Mouse (Mus musculus): Measurements from ENCODE around the gene Tbc1d14. TPM values are rescaled to one million over a fixed set of nuclear protein-coding genes. Genes with fewer than 3 reads are reported as not detected.

Gene Tbc1d14
- polyA plus RNA-seq, 1 experiment, result 22.5 TPM

GRCm38 (mm10) chr5:36461231-36461630 is 131.8 kb downstream of the Tbc1d14 start:
- no peak for DNase-seq (ENCODE audit: low spot score)

DNA sequence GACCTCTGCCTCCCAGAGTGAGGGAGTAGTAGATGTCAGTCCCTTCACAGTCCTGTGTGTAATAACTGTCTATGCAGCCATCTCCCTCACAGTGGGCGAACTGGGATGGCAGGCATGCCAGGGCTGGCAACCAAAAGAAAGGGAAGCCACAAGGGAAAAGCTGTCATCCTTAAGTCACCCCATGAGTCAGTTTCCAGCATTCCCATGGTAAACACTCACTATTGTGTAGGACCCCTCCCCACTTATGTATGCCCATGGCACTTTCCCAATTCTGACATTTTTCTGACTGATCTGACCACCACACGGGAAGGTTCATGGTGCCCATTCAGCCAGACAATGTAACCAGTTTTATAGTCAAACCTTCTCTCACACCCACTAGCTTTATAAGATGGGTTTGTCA is 132.4 kb downstream of the Tbc1d14 start:
- DNase-seq (ENCODE audit: low spot score), result no peak

DNA sequence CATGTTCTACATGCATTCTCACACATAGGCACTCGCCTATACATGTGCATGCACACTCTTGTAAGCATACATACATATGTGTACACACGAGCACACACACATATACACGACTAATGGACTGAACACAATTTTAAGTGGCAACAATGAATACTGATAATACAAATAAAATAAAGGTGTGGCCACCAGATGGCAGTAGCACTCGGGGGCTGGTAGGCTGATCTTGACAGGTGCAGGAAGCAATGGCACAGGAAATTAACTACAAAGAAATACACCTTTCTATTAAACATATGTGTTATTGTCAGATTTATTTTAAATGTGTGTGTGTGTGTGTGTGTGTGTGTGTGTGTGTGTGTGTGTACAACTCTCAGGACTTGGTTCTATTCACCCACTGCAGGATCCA is 134.2 kb downstream of the Tbc1d14 start:
- no peak for DNase-seq (ENCODE audit: low spot score)

GRCm38 (mm10) chr5:36457706-36458105 is 135.4 kb downstream of the Tbc1d14 start:
- no peak for DNase-seq (ENCODE audit: low spot score)

GRCm38 (mm10) chr5:36452821-36453220 is 140.3 kb downstream of the Tbc1d14 start:
- no peak for DNase-seq (ENCODE audit: low spot score)

DNA sequence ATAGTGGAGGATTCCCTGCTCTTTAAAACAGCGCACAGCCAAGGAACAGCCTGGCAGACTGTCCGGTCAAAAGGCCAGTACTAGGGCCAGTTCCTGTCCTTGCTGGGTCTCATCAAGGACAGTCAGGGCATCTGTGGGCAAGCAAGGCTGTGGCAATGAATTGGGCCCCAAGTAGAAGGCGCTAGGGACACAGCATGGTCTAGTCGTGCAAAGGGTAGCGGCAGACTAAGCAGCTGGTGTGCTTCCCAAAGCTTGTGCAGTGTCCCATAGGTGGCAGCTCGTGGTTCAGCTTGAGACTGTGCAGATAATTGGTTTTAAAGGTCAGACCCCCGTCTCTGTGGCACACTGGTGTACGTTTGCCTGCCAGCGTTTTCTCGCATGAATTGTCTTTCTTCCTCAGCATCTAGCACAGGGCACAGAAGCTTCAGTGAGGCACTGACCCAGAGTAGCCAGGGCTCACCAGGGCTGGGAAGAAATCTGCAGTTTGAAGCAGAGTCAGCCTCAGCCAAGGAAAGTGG is 141.1 kb downstream of the Tbc1d14 start:
- DNase-seq (ENCODE audit: low spot score), result no peak

- no peak for DNase-seq (ENCODE audit: low spot score)
Measured at GRCm38 (mm10) chr5:36451119-36451518, 142.0 kb downstream of the Tbc1d14 start.

DNA sequence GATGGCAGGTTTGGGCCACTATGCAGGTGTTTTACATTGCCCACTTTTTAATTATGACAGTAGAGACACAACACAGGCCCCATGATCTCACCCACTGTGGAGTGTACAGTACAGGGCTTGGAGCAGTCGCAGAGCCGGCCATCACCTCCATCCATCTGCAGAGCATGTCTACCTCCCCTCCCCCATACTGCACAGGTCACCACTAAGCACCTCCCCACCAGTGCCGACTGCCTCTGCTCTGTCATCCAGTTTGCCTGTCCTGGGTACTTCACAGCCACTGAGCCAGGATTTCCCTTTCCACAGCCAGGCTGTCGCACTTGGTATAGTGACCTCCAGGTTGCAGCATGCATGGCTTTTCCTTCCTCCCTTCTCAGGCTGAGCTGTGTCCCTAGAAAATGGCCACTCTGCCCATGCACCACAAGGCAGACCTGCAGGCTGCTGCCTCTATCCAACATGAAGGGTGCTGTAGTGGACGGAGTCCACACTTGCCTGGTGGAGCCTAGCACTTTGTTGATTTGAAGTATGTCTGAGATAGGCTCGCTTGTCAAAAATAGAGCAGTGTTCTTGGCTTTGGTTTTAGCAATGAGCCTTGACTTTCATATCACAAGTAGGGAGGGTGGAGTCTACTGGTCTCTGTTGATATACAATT is 143.2 kb downstream of the Tbc1d14 start:
- no peak for DNase-seq (ENCODE audit: low spot score)

GRCm38 (mm10) chr5:36447872-36448271 is 145.2 kb downstream of the Tbc1d14 start:
- DNase-seq (ENCODE audit: low spot score), result no peak

- DNase-seq (ENCODE audit: low spot score), result no peak
Measured at GRCm38 (mm10) chr5:36446166-36446890, 146.7 kb downstream of the Tbc1d14 start.

GRCm38 (mm10) chr5:36445028-36445427 is 148.0 kb downstream of the Tbc1d14 start:
- no peak for DNase-seq (ENCODE audit: low spot score)

DNA sequence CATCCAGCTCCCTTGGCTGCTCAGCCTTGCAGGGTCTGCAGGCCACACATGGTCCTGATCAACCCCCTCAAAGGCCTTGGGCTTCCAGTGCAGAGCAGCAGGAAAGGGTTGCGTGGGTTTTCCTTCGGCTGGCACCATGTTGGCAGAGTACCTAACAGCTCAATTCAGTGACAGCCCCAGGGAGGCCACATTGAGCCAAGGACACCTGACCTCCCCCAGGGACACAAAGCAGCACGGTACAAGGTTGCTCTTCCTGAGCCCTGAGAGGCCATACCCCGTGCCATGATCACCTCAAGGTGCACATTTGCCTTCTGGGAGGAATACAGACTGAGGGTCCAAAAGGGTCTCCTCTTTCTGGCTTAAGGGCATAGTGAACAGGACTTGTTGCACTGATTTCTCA is 148.5 kb downstream of the Tbc1d14 start:
- DNase-seq (ENCODE audit: low spot score), result no peak

DNA sequence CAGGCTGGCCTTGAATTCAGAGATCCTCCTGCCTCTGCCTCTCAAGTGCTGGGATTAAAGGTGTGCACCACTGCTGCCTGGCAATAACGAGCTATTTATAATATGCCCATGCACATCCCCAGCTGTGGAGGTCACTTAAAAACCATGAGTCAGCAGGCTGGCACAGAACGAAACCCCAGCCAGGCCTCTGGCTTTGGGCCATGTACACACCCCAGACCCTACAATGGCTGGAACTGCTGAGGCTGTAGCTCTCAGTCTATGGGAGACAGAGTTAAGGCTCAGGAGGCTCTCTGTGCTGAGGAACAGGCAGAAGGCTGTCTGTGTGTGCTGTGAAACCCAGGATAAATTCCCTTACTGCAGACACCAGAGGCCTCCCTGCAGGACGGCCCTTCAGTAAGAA is 152.3 kb downstream of the Tbc1d14 start:
- no peak for DNase-seq (ENCODE audit: low spot score)

Other genes with a start within 250 kb of the Tbc1d14 start
- gene Sorcs2, start 195.1 kb downstream of the Tbc1d14 start, polyA plus RNA-seq (2012; rRNA removed), result 15.8 and 20.7 TPM in 2 replicates
- 25.3 and 32.5 TPM in 2 replicates for gene Grpel1, start 128.3 kb downstream of the Tbc1d14 start, polyA plus RNA-seq (2012; rRNA removed)
- gene Tada2b, start 109.0 kb downstream of the Tbc1d14 start, polyA plus RNA-seq (2012; rRNA removed), result 12.6 and 14.3 TPM in 2 replicates
- gene Ccdc96, start 108.7 kb downstream of the Tbc1d14 start, polyA plus RNA-seq (2012; rRNA removed), result 0.17 and 0.32 TPM in 2 replicates
- 27.9 and 35.3 TPM in 2 replicates for gene D5Ertd579e, start 102.7 kb upstream of the Tbc1d14 start, polyA plus RNA-seq (2012; rRNA removed)
- gene Bloc1s4, start 155.4 kb upstream of the Tbc1d14 start, polyA plus RNA-seq (2012; rRNA removed), result 19.0 and 26.2 TPM in 2 replicates
- 181 and 226 TPM in 2 replicates for gene Mrfap1, start 203.5 kb upstream of the Tbc1d14 start, polyA plus RNA-seq (2012; rRNA removed)
- gene Man2b2, start 237.4 kb upstream of the Tbc1d14 start, polyA plus RNA-seq (2012; rRNA removed), result 42.0 and 46.6 TPM in 2 replicates

All from urinary bladder, adult 2 months (tissue).